Mouse (Mus musculus) liver, adult 2 months (tissue): ENCODE results near the gene Btg2. TPM values are rescaled to one million over a fixed set of nuclear protein-coding genes. Genes with fewer than 3 reads are reported as not detected.
A peak's percentile ranks its signal among the peaks of the same experiment; 100 is the strongest.

Experiments used
- DNase-seq: peaks from one replicate; pipeline ENCODE4 v3.0.0-alpha.2; 2011; ENCODE audit warnings: low read depth, low spot score; ENCODE audit errors: extremely low read depth
- H3K27ac ChIP-seq: fragments of 200-500 bp; replicated peaks from 2 replicates; pipeline ENCODE4 v1.5.1; 2012; ENCODE audit warnings: low read depth, mild to moderate bottlenecking, control low read depth, inconsistent platforms, low read length; ENCODE audit not compliant: insufficient read depth
- H3K27me3 ChIP-seq: fragments of 200-500 bp; 2 replicates; pipeline ENCODE4 v1.6.1; 2012; ENCODE audit warnings: mild to moderate bottlenecking, moderate library complexity, low read length, inconsistent platforms; ENCODE audit not compliant: control insufficient read depth, insufficient read depth
- H3K36me3 ChIP-seq: fragments of 200-500 bp; 2 replicates; pipeline ENCODE4 v1.6.1; 2012; ENCODE audit warnings: low read length, inconsistent platforms; ENCODE audit not compliant: control insufficient read depth, insufficient read depth
- H3K4me1 ChIP-seq: fragments of 200-500 bp; 2 replicates; pipeline ENCODE4 v1.6.1; 2011; ENCODE audit warnings: low read length; ENCODE audit not compliant: control insufficient read depth, insufficient read depth
- H3K4me3 ChIP-seq: fragments of 200-500 bp; 2 replicates; pipeline ENCODE4 v1.5.1; 2011; ENCODE audit warnings: low read depth, mild to moderate bottlenecking, control low read depth, low read length, moderate library complexity; ENCODE audit not compliant: insufficient read depth
- H3K79me2 ChIP-seq: fragments of 200-500 bp; 2 replicates; pipeline ENCODE4 v1.6.1; 2012; ENCODE audit warnings: inconsistent platforms, mild to moderate bottlenecking, low read length, moderate library complexity; ENCODE audit not compliant: control insufficient read depth, insufficient read depth
- H3K9ac ChIP-seq: fragments of 200-500 bp; 2 replicates; pipeline ENCODE4 v1.6.1; 2012; ENCODE audit warnings: low read depth, mild to moderate bottlenecking, control low read depth, inconsistent platforms, low read length
- CTCF ChIP-seq: fragments of 200-500 bp; IDR thresholded peaks from 2 replicates; pipeline ENCODE4 v1.5.1; 2011; ENCODE audit warnings: low read depth, low read length, control low read depth
- POLR2A ChIP-seq: fragments of 200-500 bp; IDR thresholded peaks from 2 replicates; pipeline ENCODE4 v1.6.1; 2011; ENCODE audit warnings: low read length, control low read depth; ENCODE audit not compliant: insufficient read depth; ENCODE audit errors: extremely low read depth
- WGBS: fragments of 180-500 bp; shearing (Covaris S2); methylation state at CpG from one replicate; pipeline ENCODE4 v1.1.7; 2018; 5-methylcytosine and 5-hydroxymethylcytosine counted together
- polyA plus RNA-seq: library from polyadenylated mRNA; depleted of rRNA; stranded (reverse); fragments of >200 nt; gene quantifications from 2 replicates; pipeline ENCODE4 v1.2.3, GENCODE M21; 2012; rRNA removed
- total RNA-seq: library from RNA; depleted of rRNA; stranded (reverse); fragments of >200 nt; gene quantifications from 2 replicates; pipeline ENCODE4 v1.2.3, GENCODE M21; 2014; rRNA removed

Btg2 gene
- total RNA-seq (7.0 and 10.1 TPM in 2 replicates), polyA plus RNA-seq (5.6 and 6.9 TPM in 2 replicates)

- Histone ChIP-seq H3K79me2 (no peaks in the 10 kb centered on the region; the same call in 1 of the 2 replicates), H3K9ac (peak within 1 kb of the TSS; percentile 87), H3K4me3 (peak within 1 kb of the TSS; percentile 81), H3K4me1 (0 out of 2 replicates have a peak, but pooled peaks cover 8% of the 10 kb centered on the region), H3K27me3 (no peaks in the 10 kb centered on the region), H3K36me3 (no peaks in the 10 kb centered on the region; the same call in 1 of the 2 replicates), H3K27ac (peak within 1 kb of the TSS; percentile 71)
- TF ChIP-seq POLR2A (peak; percentile 100), CTCF (0 out of 2 replicates have a peak, but pooled peaks have one; percentile 3)
- peak; percentile 88 for DNase-seq
- under 1% methylated on average over 62 of the region's 62 CpGs for WGBS
These were observed at the start of gene Btg2 for GRCm38 (mm10) chr1:134078802-134079476. Gene Btg2, minus strand, starts transcription at chr1:134079120.

DNA sequence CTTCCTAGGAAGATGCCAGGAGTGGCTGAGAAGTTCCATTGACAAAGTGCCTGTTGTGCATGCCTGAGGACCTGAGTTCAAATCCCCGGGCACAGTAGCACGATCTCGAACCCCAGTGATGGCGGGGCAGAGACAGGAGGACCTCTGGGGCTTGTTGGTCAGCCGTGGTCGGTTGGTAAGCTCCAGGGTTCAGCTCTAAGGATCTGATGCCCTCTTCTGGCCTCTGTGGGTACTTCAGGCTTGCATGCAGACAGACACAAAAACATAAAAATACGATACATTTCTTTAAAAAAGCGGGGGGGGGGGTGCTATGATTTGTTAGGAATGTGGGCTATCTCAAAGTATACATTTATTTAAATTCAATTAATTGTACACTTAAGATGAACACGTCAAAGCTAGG, 43.3 kb upstream of the Btg2 start:
- H3K9ac ChIP-seq = no peak overlapping the region
- DNase-seq = no peak
- no peaks in the 10 kb centered on the region for H3K4me1 ChIP-seq
- H3K79me2 ChIP-seq = no peaks in the 10 kb centered on the region
- H3K27ac ChIP-seq = no peak overlapping the region
- TF ChIP-seq POLR2A = no peak
- peak; percentile 62 for TF ChIP-seq CTCF
- H3K27me3 ChIP-seq = no peaks in the 10 kb centered on the region
- H3K36me3 ChIP-seq = no peaks in the 10 kb centered on the region
- H3K4me3 ChIP-seq = no peak overlapping the region
- 62% methylated on average over 9 of the region's 9 CpGs for WGBS

- Histone ChIP-seq H3K36me3 (no peaks in the 10 kb centered on the region), H3K4me1 (no peaks in the 10 kb centered on the region), H3K27me3 (no peaks in the 10 kb centered on the region), H3K4me3 (no peak overlapping the region), H3K79me2 (no peaks in the 10 kb centered on the region), H3K9ac (no peak overlapping the region), H3K27ac (no peak overlapping the region)
- 3% methylated on average over 5 of the region's 5 CpGs for WGBS
- DNase-seq = peak; percentile 23
- TF ChIP-seq POLR2A (no peak), CTCF (peak; percentile 93)
These were observed 41.3 kb upstream of the Btg2 start for GRCm38 (mm10) chr1:134120179-134120578.

GRCm38 (mm10) chr1:134117110-134117509, 38.2 kb upstream of the Btg2 start:
- no peaks in the 10 kb centered on the region for H3K27me3 ChIP-seq
- no peak for DNase-seq
- H3K4me1 ChIP-seq = no peaks in the 10 kb centered on the region
- H3K36me3 ChIP-seq = no peaks in the 10 kb centered on the region
- no peak overlapping the region for H3K27ac ChIP-seq
- no peaks in the 10 kb centered on the region for H3K79me2 ChIP-seq
- no peak overlapping the region for H3K9ac ChIP-seq
- WGBS = 73% methylated on average over 5 of the region's 5 CpGs
- H3K4me3 ChIP-seq = no peak overlapping the region
- TF ChIP-seq CTCF (no peak), POLR2A (no peak)

- 71% methylated on average over 8 of the region's 8 CpGs for whole genome bisulfite sequencing
- no peak for DNase-seq
- H3K79me2 ChIP-seq = no peaks in the 10 kb centered on the region
- H3K27me3 ChIP-seq = no peaks in the 10 kb centered on the region
- no peak overlapping the region for H3K27ac ChIP-seq
- no peaks in the 10 kb centered on the region for H3K36me3 ChIP-seq
- no peak overlapping the region for H3K4me3 ChIP-seq
- H3K9ac ChIP-seq = no peak overlapping the region
- TF ChIP-seq POLR2A = no peak
- no peak for TF ChIP-seq CTCF
- H3K4me1 ChIP-seq = no peaks in the 10 kb centered on the region
These were observed 36.5 kb upstream of the Btg2 start for GRCm38 (mm10) chr1:134115424-134115823.

- no peak for DNase-seq
- Histone ChIP-seq H3K36me3 (no peaks in the 10 kb centered on the region), H3K27me3 (no peaks in the 10 kb centered on the region), H3K79me2 (no peaks in the 10 kb centered on the region), H3K4me3 (no peak overlapping the region), H3K27ac (no peak overlapping the region), H3K4me1 (no peaks in the 10 kb centered on the region), H3K9ac (no peak overlapping the region)
- TF ChIP-seq CTCF = no peak
- WGBS = 89% methylated on average over 13 of the region's 13 CpGs
These were observed 35.8 kb upstream of the Btg2 start for GRCm38 (mm10) chr1:134114730-134115129.
